Mouse (Mus musculus): ENCODE results near the gene Sept12.

DNA sequence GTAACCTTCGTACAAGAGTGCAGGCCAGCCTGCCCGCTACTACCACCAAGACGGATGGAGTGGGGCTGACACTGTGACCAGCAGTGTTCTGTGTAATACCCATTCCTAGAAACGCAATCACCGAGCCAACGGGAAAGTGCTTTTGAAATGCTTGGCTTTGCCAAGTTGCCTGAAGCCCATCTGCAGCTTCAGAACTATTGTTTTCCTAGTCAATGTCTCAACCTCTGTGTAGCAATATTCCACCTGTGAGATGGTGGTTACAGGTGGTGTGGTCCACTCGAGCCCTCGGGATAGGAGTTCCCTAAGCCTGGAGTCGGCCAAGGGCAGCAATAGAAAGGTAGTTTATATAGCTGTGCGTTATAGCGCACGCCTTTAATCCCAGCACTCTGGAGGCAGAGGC is 12.9 kb downstream of the Sept12 start:
- TF ChIP-seq CTCF (conservative IDR thresholded peaks at IDR 0.05; ENCODE audit: insufficient read depth, insufficient read length, low read depth, low read length) (no peak), POLR2A (IDR thresholded peaks at IDR 0.05; ENCODE audit: low read depth, low read length) (no peak)
